Mouse (Mus musculus) left cerebral cortex, postnatal 25 days (tissue): ENCODE measurements around the gene Rab11fip4. TPM values are rescaled to one million over a fixed set of nuclear protein-coding genes. Genes with fewer than 3 reads are reported as not detected.

Experiments
- DNase-seq, 2 experiments: peaks; one replicate each; pipeline ENCODE4 v3.0.0; 2022; ENCODE audit warnings: low spot score in 2 of 2, mixed read lengths in 1 of 2
- intact Hi-C: fragments of 180-260 bp; cut with DNase I; formaldehyde crosslinking; loops from one replicate; pipeline ENCODE4 v1.15.1; 2025
- total RNA-seq, 2 experiments: library from RNA; stranded (reverse); gene quantifications; 2 replicates each; pipeline ENCODE4 v1.2.3; 2021

Rab11fip4 gene
- total RNA-seq, 2 experiments from 2014 or later = 235 to 238 TPM

DNA sequence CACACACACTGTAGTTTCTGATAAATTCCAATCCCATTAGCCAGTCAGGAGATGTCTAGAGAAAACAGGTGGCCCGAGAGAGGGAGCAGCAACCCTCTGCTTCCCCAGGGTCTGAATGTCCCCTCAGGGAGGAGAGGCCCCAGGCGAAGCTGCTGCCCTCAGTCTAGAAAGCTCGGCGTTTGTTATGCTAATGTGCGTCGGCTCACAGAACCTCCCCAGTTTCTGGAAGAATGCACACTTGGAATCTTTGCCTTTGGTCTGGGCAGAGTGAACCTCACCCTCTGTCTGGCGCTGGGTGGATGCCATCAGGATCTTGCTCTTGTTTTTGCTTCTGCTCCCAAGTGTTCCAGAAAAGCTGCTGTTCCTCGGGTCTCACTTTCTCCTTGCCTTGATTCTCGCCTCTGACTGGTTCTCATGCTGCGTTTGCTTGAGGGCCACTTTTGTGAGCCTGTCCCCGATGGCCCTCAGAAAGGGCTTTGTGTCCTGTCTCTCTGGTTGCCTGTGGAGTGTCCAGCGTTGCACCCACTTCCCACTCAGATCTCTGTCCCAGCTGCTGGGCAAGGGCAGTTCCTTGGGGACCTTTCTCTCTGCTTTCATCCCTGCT, 55.6 kb downstream of the Rab11fip4 start:
- peak in 1 of 2 experiments; percentile 39 for DNase-seq
- intact Hi-C loops = no loop called here

DNA sequence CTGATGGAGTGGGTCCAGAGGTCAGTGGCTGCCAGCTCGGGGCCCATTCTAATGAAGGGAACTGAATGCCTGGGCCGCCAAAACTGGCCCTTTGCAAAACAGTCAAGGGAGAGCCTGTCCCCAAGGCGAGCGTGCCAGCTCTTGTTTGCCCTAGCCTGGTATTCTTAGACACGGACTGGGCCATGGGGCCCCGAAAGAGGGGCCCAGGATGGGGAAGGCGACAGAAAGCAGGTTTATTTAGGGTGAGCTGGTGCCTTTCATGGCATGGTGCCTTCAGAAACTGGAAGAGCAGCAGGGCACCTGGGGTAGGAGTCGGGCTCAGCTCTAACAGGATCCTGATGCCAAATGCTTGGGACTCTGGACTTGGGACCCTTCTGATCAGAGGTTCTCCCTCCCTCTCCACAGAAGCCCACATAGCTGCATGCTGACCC, 56.1 kb downstream of the Rab11fip4 start:
- intact Hi-C loops = no loop called here
- peak in 1 of 2 experiments; percentile 74 for DNase-seq

GRCm38 (mm10) chr11:79650359-79650835, 59.4 kb downstream of the Rab11fip4 start:
- intact Hi-C loops = no loop called here
- DNase-seq = peak in 1 of 2 experiments; percentile 63

- intact Hi-C loops = no loop called here
- DNase-seq = no peak
Measured at GRCm38 (mm10) chr11:79652257-79652656, 61.2 kb downstream of the Rab11fip4 start.

DNA sequence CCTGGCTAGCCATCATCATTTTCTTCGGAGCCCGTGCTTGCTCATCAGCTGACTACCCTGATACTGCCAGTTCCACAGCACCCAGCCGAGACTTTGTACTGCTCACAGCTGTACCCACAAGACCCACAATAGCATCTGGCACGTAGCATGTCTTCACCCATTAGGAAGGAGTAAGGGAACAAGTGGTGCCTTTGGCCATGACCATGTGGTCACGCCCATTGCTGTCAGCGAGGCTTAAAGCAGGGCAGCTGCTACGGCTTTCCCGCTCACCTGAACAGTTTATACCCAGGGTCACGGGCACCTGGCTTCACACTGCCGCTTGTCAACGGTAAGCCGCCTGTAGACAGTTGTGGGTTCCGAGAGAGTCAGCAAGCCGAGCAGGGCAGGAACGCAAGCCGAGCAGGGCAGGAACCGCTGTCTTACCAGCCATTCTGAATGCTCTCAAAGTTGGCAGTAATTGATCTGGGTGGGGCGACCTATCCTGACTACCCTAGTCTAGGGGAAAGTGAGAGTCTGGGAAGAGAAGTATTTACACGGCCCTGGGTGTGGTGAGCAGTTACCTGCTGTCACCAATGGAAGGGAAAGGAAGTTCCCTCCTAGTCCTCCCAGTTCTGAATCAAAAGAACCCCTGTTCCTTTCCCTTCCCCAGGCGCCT, 62.0 kb downstream of the Rab11fip4 start:
- intact Hi-C loops = no loop called here
- DNase-seq = no peak

DNA sequence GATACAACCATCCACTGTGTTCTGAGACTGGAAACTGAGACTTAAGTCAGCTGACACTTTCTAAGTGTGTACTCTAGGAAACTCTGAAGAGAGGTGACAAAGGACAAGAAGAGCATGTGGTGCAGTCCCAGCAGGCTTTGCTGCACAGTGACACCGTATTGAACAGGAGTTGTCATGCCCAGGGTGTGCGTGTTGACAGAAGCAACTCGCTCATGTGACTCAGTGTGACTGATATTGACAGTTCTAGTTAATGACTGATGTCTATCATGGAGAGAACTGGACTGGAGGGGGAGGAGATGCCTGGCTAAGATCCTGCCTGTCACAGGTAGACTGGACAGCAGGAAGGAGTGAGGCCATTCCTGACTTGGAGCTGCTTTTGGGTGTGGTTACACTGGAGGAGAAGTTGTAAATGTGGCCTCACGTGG, 63.4 kb downstream of the Rab11fip4 start:
- DNase-seq = no peak
- intact Hi-C loops = no loop called here

- no peak for DNase-seq
- intact Hi-C loops = no loop called here
Measured at GRCm38 (mm10) chr11:79655592-79655991, 64.6 kb downstream of the Rab11fip4 start.

- intact Hi-C loops = no loop called here
- DNase-seq = no peak
Measured at GRCm38 (mm10) chr11:79656491-79656890, 65.5 kb downstream of the Rab11fip4 start.

- intact Hi-C loops = no loop called here
- no peak for DNase-seq
Measured at GRCm38 (mm10) chr11:79657053-79657452, 66.0 kb downstream of the Rab11fip4 start.

GRCm38 (mm10) chr11:79658205-79658825, 67.3 kb downstream of the Rab11fip4 start:
- intact Hi-C loops = no loop called here

DNA sequence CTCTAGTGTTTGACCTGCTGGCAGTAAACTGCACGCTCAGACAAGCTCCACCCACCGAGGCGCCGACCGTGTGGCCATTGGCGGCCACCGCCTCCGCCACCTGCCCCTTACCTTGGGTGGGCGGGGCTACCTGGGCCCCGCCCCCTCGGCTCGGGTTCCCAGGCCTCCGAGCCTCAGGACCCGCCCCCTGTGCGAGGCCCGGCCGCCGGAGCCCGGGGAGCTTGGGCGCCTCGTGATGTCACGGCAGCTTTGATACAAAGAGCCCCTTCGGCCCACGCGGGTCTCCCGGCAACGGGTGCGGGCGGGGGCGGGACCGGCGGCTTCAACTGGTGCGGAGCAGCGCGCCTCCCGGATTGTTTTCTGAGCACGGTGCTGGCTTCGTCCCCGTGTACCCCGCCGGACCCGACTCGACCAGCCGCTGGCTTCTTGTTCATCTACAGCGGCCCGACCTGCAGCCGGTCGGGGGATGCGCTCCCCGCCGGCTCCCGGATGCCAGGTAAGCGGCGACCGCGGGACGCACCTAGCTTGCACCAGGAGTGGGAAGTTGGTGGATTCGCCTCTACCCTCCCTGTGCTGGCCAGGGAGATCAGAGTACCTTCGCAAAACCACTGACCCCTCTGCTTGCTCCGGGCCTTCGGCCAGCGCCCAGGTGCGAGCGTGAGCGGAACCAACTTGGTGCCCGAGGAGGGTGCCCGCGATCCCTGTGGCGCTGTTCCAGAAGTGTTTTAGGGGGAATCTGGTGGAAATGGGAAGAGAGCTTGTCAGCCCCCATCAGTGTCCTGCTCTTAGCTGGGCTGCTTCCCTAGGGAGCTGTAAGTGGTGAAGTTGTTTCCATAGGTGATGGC, 69.6 kb downstream of the Rab11fip4 start:
- peak; percentile 72 to 73 for DNase-seq
- intact Hi-C loops = no loop called here

More at GRCm38 (mm10) chr11:79658205-79658825, 67.3 kb downstream of the Rab11fip4 start:
- no peak for DNase-seq

- DNase-seq = no peak
- intact Hi-C loops = no loop called here
Measured at GRCm38 (mm10) chr11:79661877-79662545, 71.0 kb downstream of the Rab11fip4 start.

DNA sequence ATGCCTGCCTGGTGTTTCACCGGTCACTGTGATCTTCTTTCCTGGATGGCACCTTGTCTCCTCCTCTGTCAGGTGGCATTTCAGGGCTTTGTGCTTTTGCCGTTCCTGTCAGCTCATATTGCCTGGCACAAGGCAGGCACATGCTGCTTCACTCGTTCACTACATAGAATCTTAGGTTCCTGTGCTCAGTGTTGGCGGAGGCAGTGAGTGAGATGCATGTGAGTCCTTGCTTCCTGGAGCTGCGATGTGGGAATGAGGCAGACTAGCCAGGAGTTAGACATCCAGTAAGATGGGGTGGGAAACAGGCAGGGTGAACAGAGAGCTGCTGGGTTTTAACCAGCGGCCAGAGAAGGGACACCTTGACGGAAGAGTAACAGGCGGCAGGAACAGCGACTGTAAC, 72.1 kb downstream of the Rab11fip4 start:
- peak; percentile 64 to 88 for DNase-seq
- intact Hi-C loops = no loop called here

DNA sequence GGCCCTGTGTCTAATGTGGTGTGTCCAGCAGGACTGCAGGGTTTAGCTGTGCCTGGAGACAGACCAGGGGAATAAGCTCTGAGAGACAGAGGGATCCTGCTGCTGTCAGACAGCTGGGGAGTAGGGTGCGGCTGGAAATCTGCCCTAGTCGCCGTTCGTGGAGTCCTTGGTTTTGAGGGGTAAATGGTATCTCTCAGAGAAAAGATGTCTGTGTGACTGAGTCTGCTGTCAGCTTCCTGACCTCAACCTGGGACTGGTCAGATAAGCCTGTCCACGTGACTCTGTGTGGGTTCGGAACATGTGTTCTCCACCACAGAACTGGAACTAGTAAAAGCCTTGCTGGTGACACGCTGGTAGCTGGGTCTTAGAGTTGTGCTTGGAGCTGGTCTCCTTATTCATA, 72.6 kb downstream of the Rab11fip4 start:
- no peak for DNase-seq
- intact Hi-C loops = no loop called here

DNA sequence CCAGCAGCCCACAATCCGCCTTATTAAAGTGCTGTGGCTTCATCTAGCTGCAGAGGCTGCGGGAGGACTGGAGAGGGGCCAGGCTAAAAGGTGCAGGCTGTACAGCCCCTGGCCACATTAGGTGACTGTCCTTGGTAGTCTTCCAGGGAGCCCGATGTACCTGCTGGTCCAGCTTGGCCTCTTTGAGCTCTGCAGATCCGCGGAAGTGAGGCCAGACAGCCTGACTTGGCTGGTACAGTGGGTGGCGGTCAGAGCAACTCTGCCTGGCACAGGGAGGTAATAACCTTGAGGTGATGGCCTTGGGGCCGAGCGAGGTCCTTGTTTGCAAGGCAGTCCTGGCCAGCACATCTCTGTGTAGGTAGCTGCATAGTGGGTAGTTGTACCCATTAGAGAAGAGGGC, 75.5 kb downstream of the Rab11fip4 start:
- intact Hi-C loops = no loop called here
- no peak for DNase-seq

GRCm38 (mm10) chr11:79669210-79669609, 78.2 kb downstream of the Rab11fip4 start:
- DNase-seq = no peak
- intact Hi-C loops = no loop called here

GRCm38 (mm10) chr11:79669947-79670346, 78.9 kb downstream of the Rab11fip4 start:
- DNase-seq = no peak
- intact Hi-C loops = no loop called here

GRCm38 (mm10) chr11:79670411-79670945, 79.5 kb downstream of the Rab11fip4 start:
- intact Hi-C loops = no loop called here
- DNase-seq = no peak

GRCm38 (mm10) chr11:79671668-79672281, 80.8 kb downstream of the Rab11fip4 start:
- no peak for DNase-seq
- intact Hi-C loops = no loop called here
